ENCODE assay signal across 1 mouse cellular context in genomic region chr17:31181490-31181889, GRCm38 (mm10).
TF ChIP-seq lines count a peak whose summit lies in the region.

No protein-coding gene starts in this region.

TF ChIP-seq in C2C12, 6 proteins besides CTCF, POLR2A, EP300 and RAD21:
- TF ChIP-seq USF1 (IDR thresholded peaks at IDR 0.05; ENCODE audit: low read depth) (peak; percentile 61), MAX (IDR thresholded peaks at IDR 0.05) (no peak), MYOG (IDR thresholded peaks at IDR 0.05; ENCODE audit: control insufficient read depth, extremely low read depth, insufficient read length) (no peak), CEBPB (IDR thresholded peaks at IDR 0.05; ENCODE audit: low read depth) (no peak), FOSL1 (IDR thresholded peaks at IDR 0.05; ENCODE audit: insufficient read depth, low read length, poor library complexity, severe bottlenecking) (no peak), MYOD1 (IDR thresholded peaks at IDR 0.05; ENCODE audit: control insufficient read depth, insufficient read length, low read depth) (no peak)
